ENCODE assay signal across 21 mouse cellular contexts in the genomic region with DNA sequence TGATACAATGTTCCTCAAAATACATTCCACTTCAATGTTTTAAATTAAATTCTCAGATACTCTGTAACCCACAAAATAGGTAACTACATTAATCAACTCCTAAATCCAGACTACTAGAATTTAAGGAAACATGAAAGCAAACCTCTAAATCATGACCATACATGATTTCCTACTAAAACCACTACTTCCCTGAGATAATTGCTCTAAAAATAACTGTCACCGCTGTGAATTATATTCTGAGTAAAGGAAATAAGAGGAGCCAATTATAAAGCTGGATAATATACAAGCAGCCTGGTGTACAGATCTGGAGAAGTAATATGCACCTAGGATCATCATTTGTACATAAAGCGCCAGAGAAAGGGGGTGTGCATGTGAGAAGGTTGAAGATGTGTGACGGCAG. TPM values are rescaled to one million over a fixed set of nuclear protein-coding genes. Genes with fewer than 3 reads are reported as not detected.
DNase-seq lines count a peak whose midpoint lies in the region; ATAC-seq and TF ChIP-seq lines count a peak whose summit lies in the region.
"Had no signal": no experiment of that assay in that cellular context is flagged by ENCODE, and none has a peak within 500 bp of the region (broad histone marks: within the 10 kb centered on the region; RNA-seq: fewer than 3 reads in every experiment).

No protein-coding gene starts in this region.

- H3K4me1 ChIP-seq in heart, adult 2 months (ENCODE audit: control insufficient read depth, insufficient read depth, low read length), result peaks cover 33% of the 10 kb centered on the region
- peaks cover 55% of the 10 kb centered on the region for H3K4me1 ChIP-seq in heart, embryonic 15.5 days (replicated peaks)

- no peak for TF ChIP-seq EP300 in heart, adult 2 months (IDR thresholded peaks at IDR 0.05; ENCODE audit: insufficient read depth, low read depth, low read length)

- peak overlapping the region; percentile 24 for H3K27ac ChIP-seq in heart, adult 2 months
- peak overlapping the region; percentile 46 for H3K27ac ChIP-seq in heart, embryonic 15.5 days
- H3K27ac ChIP-seq: embryonic facial prominence, embryonic 15.5 days; forebrain, embryonic 10.5 days; hindbrain, embryonic 13.5 days; hindbrain, postnatal 0 days had no signal

- no peak for TF ChIP-seq POLR2A in heart, adult 2 months (IDR thresholded peaks at IDR 0.05; ENCODE audit: insufficient read depth, low read depth, low read length)

- peaks cover 14% of the 10 kb centered on the region for H3K79me2 ChIP-seq in heart, adult 2 months (replicated peaks; ENCODE audit: control insufficient read depth, insufficient read depth, low read length)

- no peaks in the 10 kb centered on the region for H3K9me3 ChIP-seq in heart, embryonic 15.5 days (replicated peaks)
- H3K9me3 ChIP-seq: embryonic facial prominence, embryonic 15.5 days; forebrain, embryonic 10.5 days; hindbrain, embryonic 13.5 days had no signal

- H3K9ac ChIP-seq in heart, adult 2 months (ENCODE audit: low read depth, low read length), result no peak overlapping the region
- H3K9ac ChIP-seq in heart, embryonic 15.5 days, result no peak overlapping the region
- H3K9ac ChIP-seq: embryonic facial prominence, embryonic 15.5 days; hindbrain, embryonic 13.5 days had no signal

- intact Hi-C loops in heart, adult 2 months (cut with DNase I), result no loop called here

- no peak overlapping the region for H3K4me3 ChIP-seq in heart, adult 2 months
- no peak overlapping the region for H3K4me3 ChIP-seq in heart, embryonic 15.5 days
- H3K4me3 ChIP-seq: embryonic facial prominence, embryonic 15.5 days; erythroblast, embryonic 14.5 days; forebrain, embryonic 10.5 days; hindbrain, embryonic 13.5 days had no signal

- no peak for DNase-seq in heart, adult 2 months
- no peak for DNase-seq in heart, postnatal 4 days
- no peak for DNase-seq in heart, adult 18-20 months
- DNase-seq in 416B (ENCODE audit: low read depth), result peak; percentile 46
- DNase-seq in lung, postnatal 10 days, result no peak
- no peak for DNase-seq in right cerebral cortex, adult 2 months (ENCODE audit: low spot score in 2 of 2)
- DNase-seq: adrenal gland, adult 8-10 months; adrenal gland, postnatal 36 days; cerebellum, adult 2 months; cerebellum, postnatal 10 days; embryo, embryonic 11 days; heart, postnatal 36 days; kidney, adult 18-20 months had no signal

- H3K27me3 ChIP-seq in heart, adult 2 months (ENCODE audit: control insufficient read depth, insufficient read depth, low read length), result no peaks in the 10 kb centered on the region
- no peaks in the 10 kb centered on the region for H3K27me3 ChIP-seq in heart, embryonic 15.5 days
- H3K27me3 ChIP-seq: embryonic facial prominence, embryonic 15.5 days; hindbrain, embryonic 13.5 days had no signal

- H3K4me2 ChIP-seq in heart, embryonic 15.5 days, result no peak overlapping the region
- H3K4me2 ChIP-seq: embryonic facial prominence, embryonic 15.5 days; hindbrain, embryonic 13.5 days had no signal

- peaks cover 58% of the 10 kb centered on the region for H3K36me3 ChIP-seq in heart, adult 2 months (ENCODE audit: control insufficient read depth, insufficient read depth, low read length)
- H3K36me3 ChIP-seq in heart, embryonic 15.5 days, result no peaks in the 10 kb centered on the region
- H3K36me3 ChIP-seq: embryonic facial prominence, embryonic 15.5 days; forebrain, embryonic 10.5 days; hindbrain, embryonic 13.5 days had no signal

- 12% methylated on average over 3 of the region's 3 CpGs for WGBS in heart, adult 2 months
- WGBS in heart, embryonic 15.5 days, result 39% methylated on average over 3 of the region's 3 CpGs

- no peak for TF ChIP-seq CTCF in heart, adult 2 months (IDR thresholded peaks at IDR 0.05)

- ATAC-seq in heart, embryonic 15.5 days (replicated peaks; ENCODE audit: insufficient number of reproducible peaks, insufficient read depth, low FRiP score, low read depth), result no peak
- peak; percentile 34; the same call in 1 of the 2 replicates for ATAC-seq in common myeloid progenitor, adult 5-6 weeks (replicated peaks; ENCODE audit: low read depth, poor library complexity, severe bottlenecking)
- ATAC-seq: forebrain, embryonic 14.5 days; hindbrain, postnatal 0 days had no signal

RNA-seq across cellular contexts. Expression of a gene that starts 37.1 kb away (rescaled TPM):
- total RNA-seq in heart, adult 2 months (2021), result 100 to 1,000 TPM; 206 to 229 TPM
- polyA plus RNA-seq in heart, adult 2 months (2012; rRNA removed), result 66.9 and 147 TPM in 2 replicates
- 100 to 1,000 TPM; 221 to 237 TPM for total RNA-seq in heart, postnatal 4 days (2021)
- polyA plus RNA-seq in heart, embryonic 15.5 days (2015; fragmentation: Nextera tagmentation; extraction: Ambion mirVana), result 34.5 and 36.9 TPM in 2 replicates
- 100 to 1,000 TPM; 209 to 220 TPM for total RNA-seq in heart, adult 18-20 months (2021)
- total RNA-seq in common myeloid progenitor, adult 5-6 weeks (2017), result 31.3 and 35.2 TPM in 2 replicates

RNA-seq across cellular contexts. Expression of a gene that starts 46.3 kb away (rescaled TPM):
- total RNA-seq in heart, adult 2 months (2021), result under 1 TPM; 0.05 to 0.08 TPM
- 0.02 and 0.09 TPM in 2 replicates for polyA plus RNA-seq in heart, adult 2 months (2012; rRNA removed)
- total RNA-seq in heart, postnatal 4 days (2021), result under 1 TPM; 0.11 to 0.19 TPM
- polyA plus RNA-seq in heart, embryonic 15.5 days (2015; fragmentation: Nextera tagmentation; extraction: Ambion mirVana), result 0.06 and 0.44 TPM in 2 replicates
- total RNA-seq in heart, adult 18-20 months (2021), result under 1 TPM; 0.07 to 0.08 TPM
- total RNA-seq in common myeloid progenitor, adult 5-6 weeks (2017), result not detected in 2 replicates
- polyA plus RNA-seq: erythroblast, embryonic 14.5 days had no signal
